Mouse (Mus musculus): ENCODE data around the gene Magea1. TPM values are rescaled to one million over a fixed set of nuclear protein-coding genes. Genes with fewer than 3 reads are reported as not detected.
"Not testable (repeated sequence)": the region's sequence is repeated elsewhere in the genome, so short reads cannot be mapped to it uniquely, and the experiment has no call there.

The Magea1 gene
- not detected in 2 replicates for polyA plus RNA-seq (2015; fragmentation: Nextera tagmentation; extraction: Ambion mirVana)

DNA sequence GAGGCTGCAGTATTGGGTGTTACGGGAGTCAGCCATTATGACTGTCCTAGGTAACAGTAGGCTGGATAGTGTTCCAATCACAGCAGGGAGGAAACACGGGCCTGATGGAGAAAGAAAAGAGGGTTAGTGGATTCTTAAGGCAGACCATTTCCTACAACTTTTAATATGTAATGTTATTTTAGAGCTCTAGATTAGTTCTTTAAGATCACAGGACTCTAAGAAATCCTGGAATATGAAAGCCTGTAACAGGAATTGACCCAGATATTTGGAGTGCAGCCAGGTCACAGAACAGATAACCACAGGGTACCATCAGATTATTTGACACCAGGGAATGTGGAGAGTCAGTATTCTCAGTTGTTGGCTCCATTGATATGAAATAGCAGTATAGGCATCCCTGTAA, at the start of gene Magea1:
Magea1 (minus strand) TSS at position 101 of the 400 bp plus-strand sequence.
- not testable (repeated sequence) for H3K4me2 ChIP-seq (replicated peaks); H3K27ac ChIP-seq; ATAC-seq; H3K9ac ChIP-seq; H3K4me1 ChIP-seq (replicated peaks); H3K4me3 ChIP-seq (replicated peaks); H3K9me3 ChIP-seq; H3K27me3 ChIP-seq (replicated peaks); H3K36me3 ChIP-seq
- WGBS, result no CpG with 5 or more reads among the region's 2 CpGs

- H3K4me1 ChIP-seq (replicated peaks); H3K9ac ChIP-seq; ATAC-seq; H3K27me3 ChIP-seq (replicated peaks); H3K36me3 ChIP-seq; H3K27ac ChIP-seq; H3K4me2 ChIP-seq (replicated peaks); H3K4me3 ChIP-seq (replicated peaks); H3K9me3 ChIP-seq: not testable (repeated sequence)
- 91% methylated on average over 3 of the region's 3 CpGs for WGBS
These were observed 38.7 kb upstream of the Magea1 start, which contains the start of gene Cldn34b2 for GRCm38 (mm10) chrX:155128312-155128711. Cldn34b2 (minus strand) TSS chrX:155128412.

DNA sequence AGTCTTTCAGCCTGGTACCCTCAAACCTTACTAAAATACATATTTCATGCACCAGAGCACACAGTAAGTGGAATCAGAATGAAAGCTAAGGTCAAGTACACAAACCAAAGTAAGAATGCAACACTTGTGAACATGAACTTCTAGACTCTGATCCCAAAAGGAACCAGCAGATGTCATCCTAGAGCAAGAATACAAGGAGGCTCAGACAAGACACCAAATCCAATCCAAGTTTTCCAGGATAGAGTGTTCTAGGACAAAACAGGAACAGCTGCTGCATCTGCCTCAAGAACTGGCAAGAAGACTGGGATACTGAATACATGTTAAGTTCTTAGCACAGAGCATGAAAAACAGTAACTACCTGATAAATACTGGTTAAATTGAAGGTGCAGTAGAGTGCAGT, 8.4 kb upstream of the Magea1 start:
- no peak overlapping the region for H3K9ac ChIP-seq
- no peak overlapping the region for H3K27ac ChIP-seq
- no peaks in the 10 kb centered on the region for H3K4me1 ChIP-seq (replicated peaks)
- no peaks in the 10 kb centered on the region for H3K9me3 ChIP-seq
- no peaks in the 10 kb centered on the region for H3K27me3 ChIP-seq (replicated peaks)
- no peak overlapping the region for H3K4me3 ChIP-seq (replicated peaks)
- no peaks in the 10 kb centered on the region for H3K36me3 ChIP-seq
- no peak for ATAC-seq
- no peak overlapping the region for H3K4me2 ChIP-seq (replicated peaks)

DNA sequence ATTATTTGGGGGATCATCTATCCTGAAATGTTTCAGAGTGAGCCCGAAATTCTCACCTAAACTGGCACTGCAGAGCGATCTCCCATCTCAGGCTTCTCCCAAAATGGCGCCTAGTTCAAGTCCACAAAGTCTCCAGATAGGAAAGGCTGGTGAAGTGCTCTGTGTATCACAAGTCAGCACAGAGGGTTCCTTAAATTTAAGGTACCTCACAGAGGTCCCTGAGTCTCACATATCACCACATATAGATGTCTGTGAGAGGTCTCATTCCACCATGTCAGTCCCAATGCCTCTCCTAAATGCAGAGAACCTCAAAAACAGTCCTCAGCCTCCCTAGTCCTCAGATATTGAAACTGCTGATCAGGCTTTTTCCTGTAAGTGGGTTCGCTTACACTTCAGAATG, 4.0 kb upstream of the Magea1 start, which contains the start of gene Magea2:
Magea2 (minus strand) TSS at position 101 of the 400 bp plus-strand sequence.
- not testable (repeated sequence) for H3K4me3 ChIP-seq (replicated peaks); H3K27ac ChIP-seq; H3K9ac ChIP-seq; H3K4me2 ChIP-seq (replicated peaks); H3K9me3 ChIP-seq; H3K27me3 ChIP-seq (replicated peaks); H3K36me3 ChIP-seq; H3K4me1 ChIP-seq (replicated peaks); ATAC-seq
- WGBS, result 80% methylated on average over 4 of the region's 4 CpGs

GRCm38 (mm10) chrX:155063045-155063444, 26.5 kb downstream of the Magea1 start, which contains the start of gene Magea5:
Magea5 (minus strand) TSS chrX:155063145.
- H3K36me3 ChIP-seq; H3K27me3 ChIP-seq (replicated peaks); H3K4me2 ChIP-seq (replicated peaks); H3K4me3 ChIP-seq (replicated peaks); H3K9me3 ChIP-seq; H3K9ac ChIP-seq; H3K27ac ChIP-seq; H3K4me1 ChIP-seq (replicated peaks); ATAC-seq: not testable (repeated sequence)
- 89% methylated on average over 16 of the region's 16 CpGs for WGBS

Other genes with a start within 250 kb of the Magea1 start
- not detected in 2 replicates for gene Cldn34b1, start 199.5 kb downstream of the Magea1 start, polyA plus RNA-seq (2015; fragmentation: Nextera tagmentation; extraction: Ambion mirVana)
- not detected in 2 replicates for gene Magea6, start 153.8 kb downstream of the Magea1 start, polyA plus RNA-seq (2015; fragmentation: Nextera tagmentation; extraction: Ambion mirVana)
- gene Magea3, start 140.3 kb downstream of the Magea1 start, polyA plus RNA-seq (2015; fragmentation: Nextera tagmentation; extraction: Ambion mirVana), result not detected in 2 replicates
- gene Magea8, start 93.9 kb downstream of the Magea1 start, polyA plus RNA-seq (2015; fragmentation: Nextera tagmentation; extraction: Ambion mirVana), result not detected in 2 replicates
- gene Magea5, start 26.6 kb downstream of the Magea1 start, polyA plus RNA-seq (2015; fragmentation: Nextera tagmentation; extraction: Ambion mirVana), result not detected in 2 replicates
- gene Magea2, start 3.9 kb upstream of the Magea1 start, polyA plus RNA-seq (2015; fragmentation: Nextera tagmentation; extraction: Ambion mirVana), result not detected in 2 replicates
- gene Cldn34b2, start 38.6 kb upstream of the Magea1 start, polyA plus RNA-seq (2015; fragmentation: Nextera tagmentation; extraction: Ambion mirVana), result not detected in 2 replicates
- gene Sat1, start 126.7 kb upstream of the Magea1 start, polyA plus RNA-seq (2015; fragmentation: Nextera tagmentation; extraction: Ambion mirVana), result 281 and 284 TPM in 2 replicates
- 26.6 and 33.5 TPM in 2 replicates for gene Acot9, start 172.7 kb upstream of the Magea1 start, polyA plus RNA-seq (2015; fragmentation: Nextera tagmentation; extraction: Ambion mirVana)